Mouse (Mus musculus) gastrocnemius, postnatal 25 days (tissue): ENCODE results near the gene Hoxb6. TPM values are rescaled to one million over a fixed set of nuclear protein-coding genes. Genes with fewer than 3 reads are reported as not detected.

ENCODE experiments used
- DNase-seq: peaks from one replicate; pipeline ENCODE4 v3.0.0; 2022
- total RNA-seq, 2 experiments: library from RNA; stranded (reverse); gene quantifications; 1 replicate in 1 of 2; 2 replicates in 1 of 2; pipeline ENCODE4 v1.2.3; 2021

Gene Hoxb6
- total RNA-seq, 2 experiments from 2014 or later: 0.31 to 0.62 TPM

DNA sequence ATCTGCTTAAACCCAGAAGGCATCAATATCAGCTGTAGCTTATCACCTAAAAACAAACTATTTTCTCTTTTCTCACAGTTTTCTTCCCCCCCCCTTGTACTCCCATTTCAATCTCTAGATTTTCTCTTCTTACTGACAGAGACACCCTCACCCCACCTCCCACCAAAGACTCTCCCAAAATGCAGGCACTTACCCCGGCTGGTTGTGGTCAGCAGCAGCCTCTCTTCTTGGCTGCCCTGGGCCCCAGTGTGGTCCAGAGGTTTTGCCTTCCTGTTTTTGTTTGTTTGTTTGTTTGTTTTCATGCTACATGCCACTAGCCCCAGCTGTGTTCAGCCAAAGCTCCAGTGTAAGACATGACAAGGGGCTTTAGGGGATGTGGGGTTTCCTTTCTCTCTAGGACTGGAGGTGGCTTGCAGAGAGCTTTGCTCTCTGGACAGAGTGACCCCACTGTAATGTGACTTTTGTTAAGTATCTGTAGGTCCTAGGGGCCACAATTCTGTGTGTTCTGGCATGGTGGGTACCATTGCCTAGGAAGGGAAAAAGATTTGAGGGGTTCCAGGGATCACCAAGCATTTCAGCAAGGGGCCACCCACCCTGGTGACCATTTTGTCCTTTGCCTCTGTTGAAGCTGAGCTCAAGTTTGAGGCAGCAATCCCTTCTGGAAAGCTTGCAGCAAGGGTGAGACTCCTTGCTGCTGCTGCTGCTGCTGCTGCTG is 24.1 kb upstream of the Hoxb6 start:
- DNase-seq: no peak

DNA sequence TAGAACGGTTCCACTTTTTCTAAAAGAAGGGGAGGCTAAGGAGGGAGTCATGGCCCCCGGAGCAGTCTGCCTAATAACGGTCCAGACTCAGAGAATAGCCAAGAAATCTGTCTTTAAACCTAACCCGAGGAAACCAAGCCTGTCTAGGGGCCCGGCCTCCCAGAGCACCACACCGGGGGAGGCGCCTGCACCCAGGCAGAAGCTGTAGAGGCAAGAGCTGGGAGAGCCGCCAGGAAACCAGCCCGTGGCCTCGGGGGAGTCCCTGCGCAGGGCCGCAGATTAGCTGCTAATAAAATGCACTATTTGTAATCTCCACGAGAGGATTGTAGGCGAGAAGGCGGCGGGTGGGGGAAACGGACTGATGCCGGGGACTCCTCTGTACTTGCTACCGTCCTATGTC is 22.4 kb upstream of the Hoxb6 start:
- no peak for DNase-seq

- DNase-seq: no peak
These were observed 21.2 kb upstream of the Hoxb6 start, which contains the start of gene Hoxb9 for GRCm38 (mm10) chr11:96270996-96271540. TSS of gene Hoxb9 (plus strand) at chr11:96271457.

- no peak for DNase-seq
These were observed 20.7 kb upstream of the Hoxb6 start for GRCm38 (mm10) chr11:96271541-96272011.

DNA sequence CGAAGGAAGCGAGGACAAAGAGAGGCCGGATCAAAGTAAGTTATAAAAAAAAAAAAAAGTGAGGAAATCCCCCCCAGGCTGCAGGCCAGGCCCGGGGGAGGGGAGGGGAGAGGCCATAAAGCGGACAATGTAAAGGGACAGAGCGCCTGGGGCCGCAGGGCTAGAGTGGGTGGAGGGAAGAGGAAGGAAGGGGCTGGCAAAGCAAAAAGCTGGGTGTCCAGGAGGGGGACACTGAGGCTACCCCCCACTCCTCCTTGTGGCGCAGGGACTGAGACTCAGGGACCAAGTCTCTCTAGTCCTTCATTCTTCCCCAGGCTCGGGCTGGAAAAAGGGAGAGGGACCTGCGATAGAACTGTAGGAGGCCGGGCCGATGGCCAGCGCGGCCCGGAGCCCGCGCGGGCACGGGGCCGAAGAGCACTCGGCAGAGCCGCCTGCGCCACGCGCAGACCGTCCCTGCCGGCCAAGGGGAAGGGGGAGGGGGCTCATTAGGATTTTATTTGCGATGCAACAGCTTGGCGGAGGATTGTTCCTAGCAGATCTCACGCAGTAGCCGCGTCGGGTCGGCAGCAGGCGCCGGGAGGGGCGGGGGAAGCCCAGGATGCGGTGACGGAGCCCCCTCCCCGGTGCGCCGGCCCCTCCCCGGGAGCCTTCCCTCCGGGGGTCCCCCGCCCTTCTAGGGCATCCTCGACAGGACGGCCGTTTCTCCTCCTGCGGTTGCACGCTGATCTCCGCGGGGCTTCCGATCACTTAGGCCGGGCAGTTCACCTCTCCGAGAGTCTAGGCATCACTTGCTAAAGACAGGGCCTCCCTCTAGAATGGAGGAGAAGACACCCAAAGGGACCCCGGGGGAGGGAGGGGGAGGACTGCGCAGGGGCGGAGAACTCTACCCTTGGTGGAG is 20.0 kb upstream of the Hoxb6 start:
- no peak for DNase-seq

DNA sequence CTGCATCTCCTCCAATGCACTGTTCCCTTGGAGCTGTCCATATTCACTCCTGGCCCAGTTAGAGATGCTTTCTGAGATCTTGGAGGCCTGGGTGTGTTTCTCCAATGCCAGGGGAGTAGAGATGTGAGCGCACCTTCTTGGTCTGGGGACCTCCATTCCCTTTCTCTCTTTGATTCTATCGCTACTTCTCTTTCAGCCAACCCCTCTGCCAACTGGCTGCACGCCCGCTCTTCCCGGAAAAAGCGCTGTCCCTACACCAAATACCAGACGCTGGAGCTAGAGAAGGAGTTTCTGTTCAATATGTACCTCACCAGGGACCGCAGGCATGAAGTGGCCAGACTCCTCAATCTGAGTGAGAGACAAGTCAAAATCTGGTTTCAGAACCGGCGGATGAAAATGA is 17.8 kb upstream of the Hoxb6 start:
- DNase-seq: no peak

- DNase-seq: no peak
These were observed 16.4 kb upstream of the Hoxb6 start for GRCm38 (mm10) chr11:96275896-96276295.

DNA sequence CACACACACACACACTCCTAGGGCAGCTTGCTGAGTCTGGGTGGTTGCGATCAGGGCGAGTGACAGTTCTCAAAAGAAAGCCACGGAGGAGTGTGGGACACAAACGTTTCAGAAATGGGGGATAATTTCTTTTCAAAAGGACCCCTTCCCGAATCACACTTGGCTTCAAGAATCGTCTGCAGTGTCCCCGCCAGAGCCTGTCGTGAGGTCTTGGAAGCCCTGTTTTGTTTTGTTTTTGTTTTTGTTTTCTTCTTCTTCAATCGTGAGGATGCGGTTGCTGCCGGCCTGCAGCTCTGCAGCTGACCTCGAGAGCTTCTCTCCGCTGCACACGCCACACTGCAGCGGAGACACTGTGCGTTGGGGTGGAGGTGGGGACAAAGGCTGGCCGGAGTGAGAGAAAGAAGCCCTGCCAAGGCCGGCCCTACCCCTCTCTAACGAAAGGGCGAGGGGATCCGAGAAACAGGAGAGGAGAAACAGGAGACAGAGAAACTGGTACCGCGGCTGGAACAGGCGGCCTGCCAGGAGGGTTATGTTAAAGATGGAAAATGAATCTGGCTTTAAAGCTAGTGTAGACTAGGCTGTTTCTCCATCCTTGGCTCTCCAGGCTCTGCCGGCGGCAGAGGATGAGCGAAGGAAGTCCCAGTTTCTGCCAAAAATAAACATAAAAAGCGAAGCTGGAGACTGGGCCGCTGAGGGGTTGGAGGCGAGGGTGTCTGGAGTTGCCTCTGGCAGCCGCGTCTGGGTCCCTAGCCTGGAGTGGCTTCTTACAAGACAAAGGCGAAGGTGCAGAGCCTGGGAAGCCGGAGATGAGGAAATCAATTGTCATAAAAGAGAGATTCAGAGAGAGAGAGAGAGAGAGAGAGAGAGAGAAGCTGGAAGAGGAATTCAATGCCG is 14.9 kb upstream of the Hoxb6 start:
- DNase-seq: no peak

DNA sequence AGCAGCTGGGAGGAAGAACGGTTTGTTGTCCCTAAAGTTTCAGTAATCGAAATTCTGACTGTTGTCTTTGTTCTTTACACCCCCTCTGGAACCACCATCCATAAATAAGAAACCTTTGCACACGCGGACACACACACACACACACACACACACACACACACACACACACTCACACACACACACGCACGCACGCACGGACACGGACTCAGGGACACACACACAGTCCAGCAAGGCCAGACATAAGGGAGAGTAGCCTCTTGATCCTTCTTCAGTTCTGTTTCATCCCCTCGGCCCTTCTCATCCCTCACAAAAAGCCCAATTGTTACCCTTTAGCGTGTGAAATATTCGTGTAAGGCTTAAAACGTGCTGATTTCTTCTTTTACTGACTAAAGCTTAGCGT is 14.0 kb upstream of the Hoxb6 start:
- DNase-seq: no peak

GRCm38 (mm10) chr11:96278773-96279172 is 13.5 kb upstream of the Hoxb6 start:
- DNase-seq: peak; percentile 56

DNA sequence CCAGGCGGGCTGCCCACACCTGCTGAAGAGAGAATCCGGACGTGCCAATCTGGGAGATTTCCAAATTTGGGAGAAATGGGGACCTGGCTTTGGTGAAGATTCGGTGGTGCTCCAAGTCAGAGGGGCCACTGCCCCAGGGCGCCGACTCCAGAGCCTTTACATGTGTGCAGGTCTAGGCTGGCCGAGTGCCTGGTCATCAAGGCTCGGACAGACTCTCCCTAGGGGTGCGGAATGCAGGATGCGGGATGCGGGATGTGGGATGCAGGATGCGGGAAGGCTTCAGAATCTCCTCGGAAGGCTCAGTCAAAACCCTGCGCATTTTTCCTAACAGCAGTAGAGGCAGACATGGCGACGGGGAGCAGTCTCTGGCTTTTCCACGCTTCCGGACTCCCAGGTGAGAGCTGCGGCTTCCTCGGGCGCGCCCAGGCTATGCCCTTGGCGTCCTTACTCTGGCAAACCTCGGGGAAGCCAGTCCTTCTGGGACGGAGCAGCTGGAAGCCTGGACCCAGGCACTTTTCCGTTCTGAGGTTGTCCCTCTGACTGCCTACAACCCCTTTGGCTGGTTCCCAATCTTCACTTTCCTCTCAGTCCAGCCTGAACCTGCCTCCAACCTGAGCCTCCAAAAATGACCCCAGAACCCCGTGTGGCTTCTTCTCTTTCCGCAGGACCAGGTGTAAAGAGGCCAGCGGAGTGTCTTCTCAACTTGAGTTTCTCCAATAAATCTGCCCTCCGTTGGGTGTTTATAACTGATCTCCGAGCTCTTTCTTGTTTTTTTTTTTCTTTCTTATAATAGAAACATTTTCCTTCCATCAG is 12.6 kb upstream of the Hoxb6 start:
- no peak for DNase-seq

DNA sequence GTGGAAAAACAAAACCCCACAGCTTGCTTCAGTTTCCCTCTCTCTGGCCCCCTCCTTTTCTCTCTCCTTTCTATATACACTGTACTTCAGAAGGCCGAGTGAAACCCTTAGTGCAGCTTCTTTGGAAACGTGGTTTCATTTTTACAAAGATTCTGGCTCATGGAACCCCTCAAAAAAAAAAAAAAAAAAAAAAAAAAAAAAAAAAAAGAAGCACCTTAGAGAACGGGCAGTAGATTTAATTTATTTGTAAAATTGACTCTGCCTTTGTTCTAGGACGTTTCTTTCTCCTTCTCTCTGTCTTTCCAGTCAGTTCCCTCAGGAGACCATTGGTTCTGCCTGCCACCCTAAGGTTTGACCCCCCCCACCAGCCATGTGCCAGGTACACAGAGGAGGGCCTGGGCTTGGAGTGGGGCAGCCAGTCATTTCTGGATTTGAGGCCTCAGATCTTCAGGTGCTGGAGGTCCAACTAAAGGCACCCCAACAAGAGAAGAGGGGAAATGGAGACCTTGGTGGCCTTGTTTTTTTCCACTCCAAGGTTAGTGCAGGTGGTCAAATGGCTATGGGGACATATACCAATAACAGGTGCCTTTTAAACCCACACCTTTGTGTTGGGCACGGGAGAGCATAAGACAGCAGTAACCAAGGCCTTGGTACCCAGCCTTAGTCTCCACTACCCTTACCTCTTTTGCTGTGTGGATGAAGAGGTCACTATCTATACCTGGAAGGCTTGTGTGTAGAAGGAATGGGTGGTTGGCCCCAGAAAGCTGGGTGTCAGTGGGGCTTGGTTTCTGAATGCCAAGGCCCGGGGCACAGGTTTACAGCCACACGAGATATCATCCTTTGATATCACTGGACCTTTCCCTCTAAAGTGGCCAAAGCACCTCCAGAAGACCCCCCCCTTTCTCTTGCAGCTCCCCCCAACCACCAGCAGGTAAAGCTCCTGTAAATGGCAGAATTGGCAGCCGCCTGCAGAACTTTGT is 11.6 kb upstream of the Hoxb6 start:
- no peak for DNase-seq

DNA sequence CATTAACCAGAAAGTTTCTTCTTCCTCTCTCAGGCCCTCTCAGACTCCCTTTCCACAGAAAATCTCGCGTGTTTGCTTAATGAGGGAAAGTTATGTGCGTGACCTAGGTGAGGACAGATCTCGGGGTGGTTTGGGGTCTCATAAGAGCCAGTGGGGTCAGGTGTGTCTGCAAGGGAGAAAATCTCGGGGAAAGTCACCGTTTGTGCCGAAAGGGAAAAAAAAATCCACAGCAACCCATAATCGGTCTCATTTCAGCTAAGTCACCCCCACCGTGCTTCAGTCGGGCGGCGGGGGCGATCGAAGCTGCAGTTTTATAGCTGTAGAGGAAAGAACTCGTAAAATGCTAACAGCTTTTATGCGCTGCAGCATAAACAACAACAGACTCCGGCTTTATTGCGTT is 10.9 kb upstream of the Hoxb6 start:
- DNase-seq: no peak

- no peak for DNase-seq
These were observed 10.3 kb upstream of the Hoxb6 start, which contains the start of gene Hoxb8 for GRCm38 (mm10) chr11:96281855-96282570. TSS of gene Hoxb8 (plus strand) at chr11:96281905.

DNA sequence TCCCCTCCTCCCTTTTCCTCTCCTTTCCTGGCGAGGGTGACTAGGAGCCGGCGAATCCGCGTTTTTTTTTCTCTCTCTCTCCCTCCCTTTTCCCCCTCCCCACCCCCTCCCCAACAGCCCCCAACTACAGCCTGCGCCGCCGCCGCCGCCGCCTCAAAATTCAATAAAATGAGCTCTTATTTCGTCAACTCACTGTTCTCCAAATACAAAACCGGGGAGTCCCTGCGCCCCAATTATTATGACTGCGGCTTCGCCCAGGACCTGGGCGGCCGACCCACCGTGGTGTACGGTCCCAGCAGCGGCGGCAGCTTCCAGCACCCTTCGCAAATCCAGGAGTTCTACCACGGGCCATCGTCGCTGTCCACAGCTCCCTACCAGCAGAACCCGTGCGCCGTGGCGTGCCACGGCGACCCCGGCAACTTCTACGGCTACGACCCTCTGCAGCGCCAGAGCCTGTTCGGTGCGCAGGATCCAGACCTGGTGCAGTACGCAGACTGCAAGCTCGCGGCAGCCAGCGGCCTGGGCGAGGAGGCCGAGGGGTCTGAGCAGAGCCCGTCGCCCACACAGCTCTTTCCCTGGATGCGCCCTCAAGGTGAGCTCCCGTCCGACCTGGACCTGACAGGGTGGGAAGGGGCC is 9.4 kb upstream of the Hoxb6 start:
- no peak for DNase-seq

GRCm38 (mm10) chr11:96284041-96284749 is 8.1 kb upstream of the Hoxb6 start:
- DNase-seq: no peak

DNA sequence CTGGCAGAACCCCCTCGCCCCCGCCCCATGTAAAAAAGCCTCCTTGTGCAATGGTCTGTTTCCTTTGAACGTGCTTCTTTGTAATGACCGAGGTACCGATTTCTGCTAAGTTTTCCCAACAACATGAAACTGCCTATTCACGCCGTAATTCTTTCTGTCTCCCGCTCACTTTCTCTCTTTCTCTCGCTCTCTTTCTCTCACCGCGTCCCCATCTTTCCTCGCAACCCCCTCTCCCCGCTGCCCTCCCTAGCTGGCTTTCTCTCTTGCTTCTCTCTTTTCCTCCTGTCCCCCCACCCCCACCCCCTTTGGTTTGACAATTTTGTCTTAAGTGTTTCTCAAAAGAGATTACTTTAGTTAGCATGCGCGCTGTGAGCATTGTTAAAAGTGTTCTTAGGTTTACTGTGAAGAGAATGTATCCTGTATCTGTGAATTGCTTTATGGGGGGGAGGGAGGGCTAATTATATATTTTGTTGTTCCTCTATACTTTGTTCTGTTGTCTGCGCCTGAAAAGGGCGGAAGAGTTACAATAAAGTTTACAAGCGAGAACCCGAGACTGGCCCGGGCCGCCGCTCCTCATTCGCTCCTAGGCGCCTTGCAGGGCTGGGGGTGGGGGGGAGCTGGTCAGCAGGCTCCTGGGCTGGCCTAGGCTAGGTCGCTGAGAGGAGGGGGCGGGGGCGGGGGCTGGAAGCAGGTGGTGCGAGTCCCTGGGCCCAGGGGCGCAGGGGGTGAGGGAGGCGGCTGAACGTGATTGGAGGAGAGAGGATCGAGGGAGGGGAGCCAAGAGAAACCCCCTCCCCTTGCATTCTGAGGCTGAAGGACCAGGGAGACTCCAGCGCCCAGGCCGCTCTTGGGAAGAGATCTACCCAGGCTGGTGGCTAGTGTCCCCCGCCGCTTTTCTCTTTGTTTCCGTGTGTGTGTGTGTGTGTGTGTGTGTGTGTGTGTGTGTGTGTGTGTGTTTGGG is 7.2 kb upstream of the Hoxb6 start:
- no peak for DNase-seq
